In the genomic region with DNA sequence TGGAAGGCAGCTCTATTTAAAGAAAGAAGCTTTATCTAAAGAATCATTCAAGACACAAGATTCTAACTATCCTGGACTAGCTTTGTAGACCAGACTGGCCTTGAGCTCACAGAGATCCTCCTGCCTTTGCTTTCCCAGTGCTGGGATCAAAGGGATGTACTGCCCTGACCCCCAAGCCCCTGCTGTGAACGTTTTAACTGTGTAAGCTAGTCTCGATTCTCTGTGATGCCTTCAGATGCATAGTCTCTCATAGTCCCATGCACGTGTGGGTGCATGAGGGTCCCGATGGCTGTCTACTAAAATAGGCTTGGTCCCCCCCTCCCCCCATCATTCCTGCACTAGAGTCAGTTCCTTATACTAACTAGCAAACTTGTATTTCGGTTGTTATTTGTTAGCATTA, we compare ENCODE assay signal across 27 mouse cellular contexts.
DNase-seq lines count a peak whose midpoint lies in the region; ATAC-seq and TF ChIP-seq lines count a peak whose summit lies in the region.
"Had no signal": no experiment of that assay in that cellular context is flagged by ENCODE, and none has a peak within 500 bp of the region (broad histone marks: within the 10 kb centered on the region; RNA-seq: fewer than 3 reads in every experiment).

No protein-coding gene starts in this region.

- no peak overlapping the region for H3K27ac ChIP-seq in hindbrain, embryonic 13.5 days
- H3K27ac ChIP-seq in hindbrain, embryonic 10.5 days: no peak overlapping the region
- no peak overlapping the region for H3K27ac ChIP-seq in ES-E14 (ENCODE audit: insufficient read depth, low read depth, low read length, poor library complexity, severe bottlenecking)
- H3K27ac ChIP-seq: embryonic facial prominence, embryonic 12.5 days; embryonic facial prominence, embryonic 15.5 days; gastrocnemius, adult 2 months; heart, embryonic 15.5 days; hindbrain, embryonic 12.5 days; intestine, embryonic 15.5 days had no signal

- H3K36me3 ChIP-seq in hindbrain, embryonic 13.5 days: peaks cover 39% of the 10 kb centered on the region
- peaks cover 72% of the 10 kb centered on the region for H3K36me3 ChIP-seq in hindbrain, embryonic 10.5 days
- H3K36me3 ChIP-seq in ES-E14 (ENCODE audit: control insufficient read depth, insufficient read depth, low read length, poor library complexity, severe bottlenecking): peaks cover 18% of the 10 kb centered on the region

- H3K9ac ChIP-seq in hindbrain, embryonic 13.5 days: 0 out of 2 replicates have a peak overlapping the region, but pooled peaks have one; percentile 8
- H3K9ac ChIP-seq in ES-E14 (ENCODE audit: insufficient read depth, low read depth, low read length, poor library complexity, severe bottlenecking): no peak overlapping the region
- H3K9ac ChIP-seq: embryonic facial prominence, embryonic 12.5 days; embryonic facial prominence, embryonic 15.5 days; forebrain, postnatal 0 days; heart, embryonic 12.5 days; heart, embryonic 15.5 days; hindbrain, embryonic 12.5 days; intestine, embryonic 15.5 days had no signal

- H3K4me3 ChIP-seq in hindbrain, embryonic 13.5 days: no peak overlapping the region
- H3K4me3 ChIP-seq in hindbrain, embryonic 10.5 days: no peak overlapping the region
- no peak overlapping the region for H3K4me3 ChIP-seq in ES-E14 (ENCODE audit: insufficient read depth in 1 of 2, low read depth in 1 of 2, low read length in 2 of 2, poor library complexity in 1 of 2, severe bottlenecking in 1 of 2)
- H3K4me3 ChIP-seq: embryonic facial prominence, embryonic 12.5 days; embryonic facial prominence, embryonic 15.5 days; gastrocnemius, adult 2 months; heart, embryonic 12.5 days; heart, embryonic 15.5 days; hindbrain, embryonic 12.5 days; intestine, embryonic 15.5 days had no signal

- DNase-seq in embryo, embryonic 10.5 days (ENCODE audit: low spot score): peak; percentile 14
- no peak for DNase-seq in embryo, embryonic 10 days (ENCODE audit: low spot score)
- no peak for DNase-seq in hindbrain, embryonic 10.5 days (ENCODE audit: low spot score)
- DNase-seq in ES-E14 (ENCODE audit: low read depth, low spot score): peak; percentile 31
- no peak for DNase-seq in cerebellum, postnatal 36 days
- no peak for DNase-seq in cerebellum, postnatal 10 days
- DNase-seq: adrenal gland, adult 2 months; adrenal gland, postnatal 14 days; cerebellum, adult 11 months; cerebellum, adult 2 months; cerebellum, adult 9-11 months; forebrain, postnatal 0 days; gastrocnemius, adult 2 months; gastrocnemius, postnatal 14 days; heart, adult 18-20 months; heart, postnatal 10 days; heart, postnatal 36 days; kidney, adult 11 months had no signal

- no peaks in the 10 kb centered on the region for H3K9me3 ChIP-seq in hindbrain, embryonic 13.5 days
- H3K9me3 ChIP-seq in hindbrain, embryonic 10.5 days: no peaks in the 10 kb centered on the region
- H3K9me3 ChIP-seq in ES-E14 (ENCODE audit: control insufficient read depth, insufficient read depth, low read depth, low read length): no peaks in the 10 kb centered on the region
- H3K9me3 ChIP-seq: embryonic facial prominence, embryonic 12.5 days; embryonic facial prominence, embryonic 15.5 days; heart, embryonic 12.5 days; heart, embryonic 15.5 days; hindbrain, embryonic 12.5 days; intestine, embryonic 15.5 days had no signal

- 52% methylated on average over 5 of the region's 5 CpGs for WGBS in hindbrain, embryonic 13.5 days
- WGBS in hindbrain, embryonic 10.5 days: 48% methylated on average over 5 of the region's 5 CpGs

- in situ Hi-C loops in ES-E14 (cut with MboI; ENCODE audit: low sequenced_read_pairs in 2 of 2, unreplicated experiment in 2 of 2): no loop called here

- H3K27me3 ChIP-seq in hindbrain, embryonic 13.5 days: no peaks in the 10 kb centered on the region
- H3K27me3 ChIP-seq in hindbrain, embryonic 10.5 days (ENCODE audit: insufficient read depth, poor library complexity, severe bottlenecking): no peaks in the 10 kb centered on the region
- H3K27me3 ChIP-seq: embryonic facial prominence, embryonic 12.5 days; embryonic facial prominence, embryonic 15.5 days; heart, embryonic 12.5 days; heart, embryonic 15.5 days; hindbrain, embryonic 12.5 days; intestine, embryonic 15.5 days had no signal

- no peak for ATAC-seq in hindbrain, embryonic 13.5 days (ENCODE audit: low FRiP score)
- ATAC-seq: forebrain, embryonic 14.5 days; forebrain, postnatal 0 days; hindbrain, embryonic 16.5 days; intestine, embryonic 15.5 days had no signal

- no peaks in the 10 kb centered on the region for H3K4me1 ChIP-seq in hindbrain, embryonic 13.5 days (replicated peaks)
- H3K4me1 ChIP-seq in hindbrain, embryonic 10.5 days (replicated peaks): peaks cover 8% of the 10 kb centered on the region
- H3K4me1 ChIP-seq in ES-E14 (ENCODE audit: control insufficient read depth in 2 of 2, insufficient read depth in 2 of 2, low read length in 2 of 2, poor library complexity in 1 of 2): peaks cover 0 to 3% of the 10 kb centered on the region in 2 experiments; a peak in 1 of 4 replicates
- H3K4me1 ChIP-seq: embryonic facial prominence, embryonic 12.5 days; embryonic facial prominence, embryonic 15.5 days; hindbrain, embryonic 12.5 days; intestine, embryonic 15.5 days had no signal

- H3K4me2 ChIP-seq in hindbrain, embryonic 13.5 days: no peak overlapping the region
- H3K4me2 ChIP-seq: embryonic facial prominence, embryonic 12.5 days; embryonic facial prominence, embryonic 15.5 days; heart, embryonic 12.5 days; heart, embryonic 15.5 days; hindbrain, embryonic 12.5 days; intestine, embryonic 15.5 days had no signal

TF ChIP-seq in ES-E14, 5 proteins besides CTCF, POLR2A, EP300 and RAD21:
- TF ChIP-seq CHD2 (IDR thresholded peaks at IDR 0.05; ENCODE audit: low read depth, low read length): no peak
- TF ChIP-seq ZC3H11A (IDR thresholded peaks at IDR 0.05; ENCODE audit: borderline replicate concordance, low read depth, low read length): no peak
- TF ChIP-seq MAFK (IDR thresholded peaks at IDR 0.05; ENCODE audit: insufficient read depth, low read depth, low read length): no peak
- no peak for TF ChIP-seq ZNF384 (IDR thresholded peaks at IDR 0.05; ENCODE audit: low read depth, low read length)
- TF ChIP-seq HCFC1 (IDR thresholded peaks at IDR 0.05; ENCODE audit: borderline replicate concordance, insufficient read depth, low read length): no peak

Comparison
In these comparisons a context has a peak if more than half of its experiments do, and no peak if none do; other contexts are left out.
1. DNase-seq: peak in embryo, embryonic 10.5 days (single experiment) and ES-E14 (single experiment); none in embryo, embryonic 10 days (single experiment), hindbrain, embryonic 10.5 days (single experiment), cerebellum, postnatal 36 days (0 of 2) and cerebellum, postnatal 10 days (0 of 2).